Mouse (Mus musculus): ENCODE measurements around the gene Gm5800.
"Not testable (repeated sequence)": the region's sequence is repeated elsewhere in the genome, so short reads cannot be mapped to it uniquely, and the experiment has no call there.

Gm5800 gene

GRCm38 (mm10) chr14:51717083-51717482, at the start of gene Gm5800:
TSS of gene Gm5800 (minus strand) at chr14:51717183.
- no peak for DNase-seq (ENCODE audit: low read depth, low spot score)

- DNase-seq (ENCODE audit: low read depth, low spot score) = no peak
These were observed 39.0 kb upstream of the Gm5800 start for GRCm38 (mm10) chr14:51755944-51756343.

- no peak for DNase-seq (ENCODE audit: low read depth, low spot score)
These were observed 23.6 kb upstream of the Gm5800 start for GRCm38 (mm10) chr14:51740347-51741170.

GRCm38 (mm10) chr14:51739150-51739993, 22.4 kb upstream of the Gm5800 start:
- no peak for DNase-seq (ENCODE audit: low read depth, low spot score)

GRCm38 (mm10) chr14:51738411-51739149, 21.6 kb upstream of the Gm5800 start:
- DNase-seq (ENCODE audit: low read depth, low spot score) = no peak

- no peak for DNase-seq (ENCODE audit: low read depth, low spot score)
These were observed 21.0 kb upstream of the Gm5800 start for GRCm38 (mm10) chr14:51737967-51738366.

GRCm38 (mm10) chr14:51695368-51695767, 21.6 kb downstream of the Gm5800 start, which contains the start of gene Gm17079:
TSS of gene Gm17079 (minus strand) at chr14:51695468.
- DNase-seq (ENCODE audit: low read depth, low spot score) = not testable (repeated sequence)

- DNase-seq (ENCODE audit: low read depth, low spot score) = no peak
These were observed 39.7 kb downstream of the Gm5800 start for GRCm38 (mm10) chr14:51677269-51677668.
